10 mouse cellular contexts compared by ENCODE assay signal in genomic region chr4:45503816-45504215, GRCm38 (mm10). TPM values are rescaled to one million over a fixed set of nuclear protein-coding genes. Genes with fewer than 3 reads are reported as not detected.
A peak's percentile ranks its signal among the peaks of the same experiment; 100 is the strongest.
DNase-seq lines count a peak whose midpoint lies in the region; ATAC-seq and TF ChIP-seq lines count a peak whose summit lies in the region.
"Had no signal": no experiment of that assay in that cellular context is flagged by ENCODE, and none has a peak within 500 bp of the region (broad histone marks: within the 10 kb centered on the region; RNA-seq: fewer than 3 reads in every experiment).

No protein-coding gene starts in this region.

- H3K27ac ChIP-seq in spleen, adult 2 months (ENCODE audit: insufficient read depth, low read length), result 0 out of 2 replicates have a peak overlapping the region, but pooled peaks have one; percentile 5
- H3K27ac ChIP-seq in olfactory bulb, adult 2 months (ENCODE audit: insufficient read depth, low read depth, low read length), result peak overlapping the region; percentile 75
- H3K27ac ChIP-seq: hindbrain, embryonic 15.5 days; stomach, embryonic 15.5 days had no signal

- WGBS in spleen, adult 2 months, result 80% methylated on average over 3 of the region's 3 CpGs
- WGBS in olfactory bulb, adult 2 months, result 20% methylated on average over 3 of the region's 3 CpGs

- H3K4me3 ChIP-seq in spleen, adult 2 months (ENCODE audit: extremely low read depth, insufficient read depth, insufficient read length), result no peak overlapping the region
- no peak overlapping the region for H3K4me3 ChIP-seq in olfactory bulb, adult 2 months (ENCODE audit: insufficient read depth, low read depth, low read length)
- H3K4me3 ChIP-seq: hindbrain, embryonic 15.5 days; stomach, embryonic 15.5 days had no signal

- no peak for ATAC-seq in cerebellum, adult (ENCODE audit: insufficient number of reproducible peaks, low FRiP score, low TSS enrichment)

- no peaks in the 10 kb centered on the region for H3K27me3 ChIP-seq in spleen, adult 2 months (ENCODE audit: control insufficient read depth, insufficient read depth, low read length)
- H3K27me3 ChIP-seq: hindbrain, embryonic 15.5 days; stomach, embryonic 15.5 days had no signal

- TF ChIP-seq CTCF in spleen, adult 2 months (IDR thresholded peaks at IDR 0.05; ENCODE audit: extremely low read depth, insufficient read depth, insufficient read length, insufficient replicate concordance), result no peak
- TF ChIP-seq CTCF in olfactory bulb, adult 2 months (IDR thresholded peaks at IDR 0.05; ENCODE audit: insufficient read depth, low read depth, low read length), result no peak

- DNase-seq in cerebellum, adult 9-10 months, result peak; percentile 10
- DNase-seq in spleen, adult 2 months (ENCODE audit: low read depth in 1 of 2, low spot score in 2 of 2), result no peak
- no peak for DNase-seq in spleen, postnatal 36 days (ENCODE audit: low spot score in 2 of 2)
- peak; percentile 78 for DNase-seq in fibroblast of lung, adult 2 months (ENCODE audit: low read depth)
- no peak for DNase-seq in layer of hippocampus, adult 18-20 months (ENCODE audit: low spot score in 2 of 2)
- no peak for DNase-seq in spleen, postnatal 10 days (ENCODE audit: low spot score in 2 of 2)

- TF ChIP-seq POLR2A in spleen, adult 2 months (IDR thresholded peaks at IDR 0.05; ENCODE audit: low read depth, low read length), result no peak
- no peak for TF ChIP-seq POLR2A in olfactory bulb, adult 2 months (IDR thresholded peaks at IDR 0.05; ENCODE audit: insufficient read depth, low read depth, low read length)

- H3K36me3 ChIP-seq in spleen, adult 2 months (ENCODE audit: control insufficient read depth, insufficient read depth, low read length), result no peaks in the 10 kb centered on the region
- H3K36me3 ChIP-seq: hindbrain, embryonic 15.5 days; stomach, embryonic 15.5 days had no signal

- no peaks in the 10 kb centered on the region; the same call in 1 of the 2 replicates for H3K4me1 ChIP-seq in spleen, adult 2 months (ENCODE audit: control insufficient read depth, insufficient read depth, insufficient read length)
- H3K4me1 ChIP-seq in olfactory bulb, adult 2 months (ENCODE audit: control insufficient read depth, insufficient read depth, low read length), result peaks cover 81% of the 10 kb centered on the region

RNA-seq across cellular contexts. Expression of gene Shb, which starts 28.5 kb away (rescaled TPM):
- polyA plus RNA-seq in spleen, adult 2 months (2012; rRNA removed), result 8.6 and 9.7 TPM in 2 replicates
- polyA plus RNA-seq in olfactory bulb, adult 2 months (2012; ENCODE audit: insufficient read depth, insufficient read length, low replicate concordance, missing spikeins), result not detected in 2 replicates
- total RNA-seq in layer of hippocampus, adult 18-20 months (2021), result 10 to 100 TPM; 13.2 to 16.5 TPM

Comparison
In these comparisons a context has a peak if more than half of its experiments do, and no peak if none do; other contexts are left out.
1. DNase-seq: peak in cerebellum, adult 9-10 months (single experiment) and fibroblast of lung, adult 2 months (single experiment); none in spleen, adult 2 months (0 of 2), spleen, postnatal 36 days (0 of 2), layer of hippocampus, adult 18-20 months (0 of 2) and spleen, postnatal 10 days (0 of 2).